Mouse (Mus musculus) ES-Bruce4 (cell line): ENCODE results near the gene Olfr802.

Source experiments
- CTCF ChIP-seq: IDR thresholded peaks from one replicate; pipeline ENCODE4 v1.8.1; 2011; ENCODE audit warnings: low read depth, low read length
- EP300 ChIP-seq: IDR thresholded peaks from 2 replicates; pipeline ENCODE4 v1.6.1; 2011; ENCODE audit warnings: low read depth, low read length; ENCODE audit not compliant: insufficient read depth
- POLR2A ChIP-seq: IDR thresholded peaks from one replicate; pipeline ENCODE4 v1.8.1; 2011; ENCODE audit warnings: low read length; ENCODE audit not compliant: insufficient read depth

DNA sequence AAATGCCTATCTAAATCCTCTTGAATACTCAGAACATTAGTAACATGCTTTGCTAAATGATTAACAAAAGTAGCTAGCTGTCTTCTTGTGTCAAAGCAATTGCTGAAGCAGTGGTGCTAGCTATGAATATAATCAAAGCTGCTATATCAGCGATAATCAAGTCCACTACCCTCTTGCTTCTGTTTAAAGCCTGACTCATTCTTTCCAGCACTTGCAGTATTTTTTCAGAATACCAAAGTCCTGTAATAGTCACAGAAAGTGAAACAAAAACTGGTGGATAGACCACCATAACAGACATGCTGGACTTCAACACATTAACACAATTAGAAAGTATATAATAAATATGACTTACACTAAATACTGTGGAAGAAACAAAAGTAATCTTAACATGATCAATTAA lies 36.2 kb downstream of the Olfr802 start:
- TF ChIP-seq POLR2A (no peak), CTCF (no peak), EP300 (no peak)
